Mouse (Mus musculus) gastrocnemius, postnatal 10 days (tissue): ENCODE results near the gene Myo1a. TPM values are rescaled to one million over a fixed set of nuclear protein-coding genes. Genes with fewer than 3 reads are reported as not detected.
"Not testable (repeated sequence)": the region's sequence is repeated elsewhere in the genome, so short reads cannot be mapped to it uniquely, and the experiment has no call there.

Source experiments
- DNase-seq: peaks from one replicate; pipeline ENCODE4 v3.0.0; 2021; ENCODE audit warnings: mixed read lengths
- total RNA-seq, 2 experiments: library from RNA; stranded (reverse); gene quantifications; 2 replicates each; pipeline ENCODE4 v1.2.3; 2021

The Myo1a gene
- total RNA-seq, 2 experiments from 2014 or later: 0.21 to 0.54 TPM

DNA sequence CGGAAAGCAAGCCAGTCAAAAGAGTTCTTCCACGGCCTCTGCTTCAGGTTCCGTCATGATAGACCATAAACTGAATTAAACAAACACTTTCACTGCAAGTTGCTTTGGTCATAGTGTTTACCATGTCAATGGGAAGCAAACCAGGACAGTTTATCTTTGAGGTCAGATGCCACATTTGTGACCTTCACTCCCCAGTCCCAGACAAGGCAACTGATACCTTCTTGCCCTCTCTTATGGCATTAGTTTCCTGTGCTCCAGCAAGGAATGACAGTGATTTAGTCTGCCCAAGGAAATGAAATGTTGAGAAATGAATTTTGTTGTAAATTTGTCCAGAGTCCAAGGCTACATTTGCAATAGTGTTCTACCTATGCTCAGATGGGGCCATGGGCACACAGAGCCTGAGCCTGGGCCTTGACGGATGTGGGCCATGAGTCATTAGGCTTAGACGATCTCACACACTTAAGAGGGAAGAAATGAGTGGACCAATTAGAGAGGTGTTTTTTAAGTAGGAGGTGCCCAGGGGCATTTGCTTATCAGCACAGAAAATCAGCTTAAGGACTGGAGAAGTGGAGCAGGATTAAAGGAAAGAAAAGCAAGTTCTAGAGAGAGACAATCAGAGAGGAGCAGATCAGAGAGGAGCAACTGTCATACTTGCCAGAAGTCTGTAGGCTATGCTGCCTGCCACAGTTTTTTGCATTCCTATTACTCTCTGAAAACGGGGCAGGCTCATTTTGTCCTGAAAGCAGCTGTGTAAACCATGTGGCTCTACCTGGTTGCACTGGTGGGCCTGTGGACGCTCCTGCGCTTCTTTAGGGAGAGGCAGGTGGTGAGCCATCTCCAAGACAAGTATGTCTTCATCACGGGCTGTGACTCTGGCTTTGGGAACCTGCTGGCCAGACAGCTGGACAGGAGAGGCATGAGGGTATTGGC lies 54.5 kb downstream of the Myo1a start, which contains the start of the genes Rdh1 and Rdh16f1:
Rdh1 (plus strand) TSS at position 541 of the 930 bp plus-strand sequence.
Rdh16f1 (plus strand) TSS at position 607 of the 930 bp plus-strand sequence.
- no peak for DNase-seq

DNA sequence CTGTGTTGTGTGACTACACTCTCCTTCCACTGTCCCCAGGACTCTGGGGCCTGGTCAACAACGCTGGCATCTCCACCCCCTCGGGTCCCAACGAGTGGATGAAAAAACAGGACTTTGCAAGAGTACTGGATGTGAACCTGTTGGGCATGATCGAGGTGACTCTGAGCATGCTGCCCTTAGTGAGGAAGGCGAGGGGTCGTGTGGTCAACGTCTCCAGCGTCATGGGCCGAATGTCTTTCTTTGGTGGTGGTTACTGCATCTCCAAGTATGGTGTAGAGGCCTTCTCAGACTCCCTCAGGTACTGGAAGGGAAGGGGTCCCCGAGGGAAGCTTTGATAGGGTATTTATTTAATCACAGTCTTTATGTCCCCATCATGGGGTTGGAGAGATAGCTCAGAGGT lies 58.0 kb downstream of the Myo1a start:
- DNase-seq: not testable (repeated sequence)

DNA sequence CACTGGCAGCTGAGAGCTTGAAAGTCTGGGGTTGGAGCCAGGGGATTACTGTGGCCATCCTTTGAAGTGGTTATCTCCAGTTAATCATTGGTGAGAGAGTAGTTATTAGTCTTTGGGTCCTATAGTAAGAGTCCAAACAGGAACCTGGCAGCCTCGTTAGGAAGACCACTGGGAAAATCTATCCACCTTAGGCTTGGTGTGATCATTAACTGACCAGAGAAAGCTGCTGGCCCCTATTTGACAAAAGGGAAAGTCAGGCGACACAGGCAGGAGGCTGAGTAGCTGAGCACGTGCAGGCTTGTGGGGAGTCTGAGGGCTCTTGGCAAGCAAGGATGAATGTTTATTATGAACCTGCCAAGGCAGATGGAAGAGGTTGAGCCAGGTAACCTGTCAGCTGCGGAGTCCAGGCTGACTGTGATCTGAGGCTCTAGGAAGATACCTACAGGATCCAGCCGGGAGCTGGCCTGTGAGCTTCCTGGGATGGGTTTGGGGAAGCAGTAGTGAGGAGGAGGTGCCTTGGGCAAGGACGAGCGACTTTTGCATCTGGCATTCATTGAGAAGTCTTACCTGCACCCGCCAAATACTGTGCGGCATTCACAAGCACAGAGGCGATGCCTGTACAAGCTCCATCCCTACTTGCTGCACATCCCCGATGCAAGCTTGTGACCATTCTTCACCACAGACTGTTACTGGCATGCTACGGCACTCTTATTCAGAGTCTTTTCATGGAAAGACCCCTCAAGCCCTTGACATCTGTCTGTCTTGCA lies 59.1 kb downstream of the Myo1a start:
- no peak for DNase-seq

DNA sequence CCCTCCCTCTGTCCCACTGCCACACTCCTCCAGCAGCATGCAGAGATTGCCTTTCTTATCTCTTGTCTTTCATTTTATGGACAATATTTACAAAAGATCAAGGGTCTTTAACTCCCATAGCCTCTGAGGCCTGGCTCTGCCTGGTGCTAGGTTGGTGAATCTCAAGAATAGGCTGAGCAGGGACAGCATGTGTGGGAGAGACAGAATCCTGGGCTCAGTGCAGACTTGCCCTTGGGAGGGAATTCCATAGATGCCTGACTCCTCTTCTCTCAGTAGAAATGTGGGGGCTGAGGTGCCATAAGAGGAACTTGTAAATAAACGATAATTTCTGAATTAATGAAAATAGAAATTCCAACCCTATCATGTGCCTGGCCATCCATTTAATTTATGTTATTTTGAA lies 61.6 kb downstream of the Myo1a start:
- no peak for DNase-seq

Other genes with a start within 250 kb of the Myo1a start
- gene Stac3, start 203.5 kb upstream of the Myo1a start, total RNA-seq: 100 to 1,000 TPM; 272 to 307 TPM
- gene Ndufa4l2, start 190.2 kb upstream of the Myo1a start, total RNA-seq: 10 to 100 TPM; 20.5 to 24.2 TPM
- gene Shmt2, start 182.7 kb upstream of the Myo1a start, total RNA-seq: 10 to 100 TPM; 30.5 to 33.4 TPM
- gene Nxph4, start 170.6 kb upstream of the Myo1a start, total RNA-seq: 1 to 10 TPM; 1.6 to 1.9 TPM
- gene Lrp1, start 84.0 kb upstream of the Myo1a start, total RNA-seq: 100 to 1,000 TPM; 105 to 132 TPM
- 10 to 100 TPM; 15.8 to 24.4 TPM for gene Stat6, start 62.2 kb upstream of the Myo1a start, total RNA-seq
- gene Nemp1, start 38.3 kb upstream of the Myo1a start, total RNA-seq: 1 to 10 TPM; 2.8 to 5.3 TPM
- gene Nab2, start 36.6 kb upstream of the Myo1a start, total RNA-seq: 10 to 100 TPM in 1 of 2 experiments, 1 to 10 TPM in 1; 7.0 to 13.2 TPM
- under 1 TPM in 1 of 2 experiments, not detected in 1; 0.38 TPM for gene Tac2, start 19.3 kb downstream of the Myo1a start, total RNA-seq
- gene Zbtb39, start 34.4 kb downstream of the Myo1a start, total RNA-seq: 1 to 10 TPM; 5.9 to 6.0 TPM
- gene Gpr182, start 46.6 kb downstream of the Myo1a start, total RNA-seq: under 1 TPM; 0.38 to 0.47 TPM
- under 1 TPM; 0.09 to 0.11 TPM for gene Rdh1, start 54.6 kb downstream of the Myo1a start, total RNA-seq
- gene Rdh16f1, start 54.6 kb downstream of the Myo1a start, total RNA-seq: under 1 TPM in 1 of 2 experiments, not detected in 1; 0.34 TPM
- under 1 TPM in 1 of 2 experiments, not detected in 1; 0.56 TPM for gene Rdh9, start 71.2 kb downstream of the Myo1a start, total RNA-seq
- gene Rdh16, start 96.0 kb downstream of the Myo1a start, total RNA-seq: under 1 TPM in 1 of 2 experiments, not detected in 1; 0.09 TPM
- not detected for gene Rdh19, start 144.8 kb downstream of the Myo1a start, total RNA-seq
- gene Rdh16f2, start 161.3 kb downstream of the Myo1a start, total RNA-seq: not detected
- under 1 TPM in 1 of 2 experiments, not detected in 1; 0.23 TPM for gene Rdh7, start 183.6 kb downstream of the Myo1a start, total RNA-seq
- gene Sdr9c7, start 193.3 kb downstream of the Myo1a start, total RNA-seq: not detected